Mouse (Mus musculus) hindbrain, embryonic 14.5 days (tissue): Measurements from ENCODE around the gene Pitpnc1. TPM values are rescaled to one million over a fixed set of nuclear protein-coding genes. Genes with fewer than 3 reads are reported as not detected.
A peak's percentile ranks its signal among the peaks of the same experiment; 100 is the strongest.

Source experiments
- ATAC-seq: fragments of 200-750 bp; cut with Nextera tagmentation; 2 replicates; pipeline ENCODE4 v1.8.0; 2017; ENCODE audit warnings: moderate number of reproducible peaks, mild to moderate bottlenecking, moderate TSS enrichment, moderate library complexity; ENCODE audit not compliant: low FRiP score
- DNase-seq: peaks from one replicate; pipeline ENCODE4 v3.0.0-alpha.2; 2015; ENCODE audit warnings: low spot score
- H3K27ac ChIP-seq: fragments of 300-500 bp; sonication (generic); 2 replicates; pipeline ENCODE4 v1.5.1; 2014; ENCODE audit warnings: mild to moderate bottlenecking, moderate library complexity
- H3K27me3 ChIP-seq: fragments of 300-500 bp; sonication (generic); 2 replicates; pipeline ENCODE4 v1.6.1; 2014; ENCODE audit warnings: mild to moderate bottlenecking, low read length, mixed read lengths; ENCODE audit not compliant: control insufficient read depth, insufficient read depth
- H3K36me3 ChIP-seq: fragments of 300-500 bp; sonication (generic); replicated peaks from 2 replicates; pipeline ENCODE4 v1.6.1; 2014; ENCODE audit not compliant: control insufficient read depth, insufficient read depth
- H3K4me1 ChIP-seq: fragments of 300-500 bp; sonication (generic); replicated peaks from 2 replicates; pipeline ENCODE4 v1.6.1; 2014; ENCODE audit warnings: antibody characterized with exemption, low read length, mixed read lengths; ENCODE audit not compliant: control insufficient read depth, insufficient read depth
- H3K4me2 ChIP-seq: fragments of 300-500 bp; sonication (generic); replicated peaks from 2 replicates; pipeline ENCODE4 v1.6.1; 2014; ENCODE audit warnings: mild to moderate bottlenecking, moderate library complexity
- H3K4me3 ChIP-seq: fragments of 300-500 bp; sonication (generic); replicated peaks from 2 replicates; pipeline ENCODE4 v1.5.1; 2014; ENCODE audit warnings: mild to moderate bottlenecking, low read length
- H3K9ac ChIP-seq: fragments of 300-500 bp; sonication (generic); 2 replicates; pipeline ENCODE4 v1.6.1; 2014
- H3K9me3 ChIP-seq: fragments of 300-500 bp; sonication (generic); 2 replicates; pipeline ENCODE4 v1.6.1; 2016; ENCODE audit warnings: low read length; ENCODE audit not compliant: control insufficient read depth
- WGBS: fragments of 180-500 bp; shearing (Covaris S2); extraction: QIAGEN DNeasy Blood & Tissue Kit; methylation state at CpG from one replicate; pipeline ENCODE4 v1.1.7; 2014; 5-methylcytosine and 5-hydroxymethylcytosine counted together
- polyA plus RNA-seq: library from polyadenylated mRNA; unstranded; fragments of >200 nt; fragmentation: Nextera tagmentation; extraction: Ambion mirVana; gene quantifications from 2 replicates; pipeline ENCODE4 v1.2.1, GENCODE M21; 2014

Gene Pitpnc1
- polyA plus RNA-seq, 1 experiment from 2014 or later = 43.3 TPM

- no peak for DNase-seq
- ATAC-seq = no peak
- Histone ChIP-seq H3K9ac (no peak overlapping the region), H3K27ac (no peak overlapping the region), H3K4me2 (no peak overlapping the region), H3K4me1 (peaks cover 11% of the 10 kb centered on the region), H3K27me3 (no peaks in the 10 kb centered on the region), H3K9me3 (no peaks in the 10 kb centered on the region), H3K4me3 (no peak overlapping the region), H3K36me3 (no peaks in the 10 kb centered on the region)
- WGBS = 86% methylated on average over 8 of the region's 8 CpGs
Measured at GRCm38 (mm10) chr11:107354499-107355143, 115.9 kb downstream of the Pitpnc1 start.

GRCm38 (mm10) chr11:107352596-107352995 lies 117.9 kb downstream of the Pitpnc1 start:
- DNase-seq (no peak), ATAC-seq (no peak)
- Histone ChIP-seq H3K4me3 (no peak overlapping the region), H3K27ac (no peak overlapping the region), H3K4me2 (no peak overlapping the region), H3K36me3 (no peaks in the 10 kb centered on the region), H3K27me3 (no peaks in the 10 kb centered on the region), H3K4me1 (peaks cover 7% of the 10 kb centered on the region), H3K9me3 (no peaks in the 10 kb centered on the region), H3K9ac (no peak overlapping the region)
- 9% methylated on average over 7 of the region's 7 CpGs for WGBS

DNA sequence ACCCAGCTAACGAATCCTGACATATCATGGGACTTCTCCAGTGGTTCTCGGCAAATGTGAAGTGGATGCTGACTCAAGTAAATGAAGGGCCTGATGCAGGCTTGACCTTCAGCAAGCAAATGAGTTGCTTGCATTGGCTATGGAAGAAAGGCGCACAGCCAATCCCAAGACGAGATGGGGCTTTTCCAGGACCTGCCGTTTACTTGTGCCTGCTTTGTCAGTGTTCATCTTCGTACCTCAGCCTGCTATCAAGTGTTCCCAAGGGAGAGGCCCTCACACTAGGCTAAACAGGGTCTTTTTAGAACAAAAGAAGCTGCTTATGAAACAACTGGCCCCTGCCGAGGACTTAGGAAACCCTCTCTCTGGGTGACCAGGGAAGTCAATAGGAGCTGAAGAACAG lies 120.7 kb downstream of the Pitpnc1 start:
- Histone ChIP-seq H3K9me3 (no peaks in the 10 kb centered on the region), H3K4me2 (no peak overlapping the region), H3K36me3 (no peaks in the 10 kb centered on the region), H3K4me1 (no peaks in the 10 kb centered on the region), H3K27ac (no peak overlapping the region), H3K9ac (no peak overlapping the region), H3K27me3 (no peaks in the 10 kb centered on the region), H3K4me3 (no peak overlapping the region)
- no peak for ATAC-seq
- no peak for DNase-seq
- WGBS = 82% methylated on average over 7 of the region's 7 CpGs

- Histone ChIP-seq H3K9me3 (no peaks in the 10 kb centered on the region), H3K27ac (no peak overlapping the region), H3K36me3 (no peaks in the 10 kb centered on the region), H3K4me1 (peaks cover 11% of the 10 kb centered on the region; the same call in 1 of the 2 replicates), H3K4me2 (no peak overlapping the region), H3K4me3 (no peak overlapping the region), H3K27me3 (no peaks in the 10 kb centered on the region), H3K9ac (no peak overlapping the region)
- ATAC-seq = no peak
- WGBS = 82% methylated on average over 4 of the region's 4 CpGs
- DNase-seq = no peak
Measured at GRCm38 (mm10) chr11:107343031-107343430, 127.5 kb downstream of the Pitpnc1 start.

DNA sequence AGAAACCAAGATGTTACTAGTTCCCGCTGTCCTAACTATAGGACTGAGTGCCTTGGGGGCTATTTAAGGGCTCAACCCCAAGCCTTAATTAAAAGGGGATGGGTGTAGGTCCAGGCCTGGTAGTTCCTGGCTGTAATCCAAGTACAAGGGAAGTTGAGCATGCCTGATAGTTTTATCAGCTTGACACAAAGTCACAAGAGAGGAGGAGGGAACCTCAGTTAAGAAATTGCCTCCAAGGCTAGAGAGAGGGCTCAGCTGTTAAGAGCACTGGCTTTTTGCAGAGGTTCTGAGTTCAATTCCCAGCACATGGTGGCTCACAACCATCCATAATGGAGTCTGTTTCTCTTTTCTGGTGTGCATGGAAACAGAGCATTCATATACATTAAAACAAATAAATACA lies 128.1 kb downstream of the Pitpnc1 start:
- Histone ChIP-seq H3K4me2 (no peak overlapping the region), H3K27me3 (no peaks in the 10 kb centered on the region), H3K4me1 (peaks cover 15% of the 10 kb centered on the region; the same call in 1 of the 2 replicates), H3K9ac (no peak overlapping the region), H3K36me3 (no peaks in the 10 kb centered on the region), H3K27ac (no peak overlapping the region), H3K4me3 (no peak overlapping the region), H3K9me3 (no peaks in the 10 kb centered on the region)
- WGBS = 91% methylated on average over 1 of the region's 1 CpGs
- DNase-seq = no peak
- no peak for ATAC-seq

- DNase-seq (no peak), ATAC-seq (peak; percentile 70)
- H3K27me3 ChIP-seq = no peaks in the 10 kb centered on the region
Measured at GRCm38 (mm10) chr11:107341293-107341692, 129.2 kb downstream of the Pitpnc1 start.

GRCm38 (mm10) chr11:107340793-107341192 lies 129.7 kb downstream of the Pitpnc1 start:
- Histone ChIP-seq H3K4me3 (no peak overlapping the region), H3K4me2 (no peak overlapping the region), H3K27ac (no peak overlapping the region), H3K27me3 (no peaks in the 10 kb centered on the region), H3K9ac (no peak overlapping the region), H3K9me3 (no peaks in the 10 kb centered on the region), H3K4me1 (peaks cover 21% of the 10 kb centered on the region; the same call in 1 of the 2 replicates), H3K36me3 (no peaks in the 10 kb centered on the region)
- ATAC-seq (no peak), DNase-seq (no peak)
- WGBS = 38% methylated on average over 2 of the region's 2 CpGs

More at GRCm38 (mm10) chr11:107341293-107341692, 129.2 kb downstream of the Pitpnc1 start:
- Histone ChIP-seq H3K4me3 (no peak overlapping the region), H3K4me1 (peaks cover 19% of the 10 kb centered on the region; the same call in 1 of the 2 replicates), H3K27ac (no peak overlapping the region), H3K4me2 (no peak overlapping the region), H3K9ac (no peak overlapping the region), H3K36me3 (no peaks in the 10 kb centered on the region), H3K9me3 (no peaks in the 10 kb centered on the region)
- 29% methylated on average over 15 of the region's 15 CpGs for WGBS

GRCm38 (mm10) chr11:107339224-107339805 lies 131.2 kb downstream of the Pitpnc1 start:
- Histone ChIP-seq H3K4me2 (no peak overlapping the region), H3K4me3 (no peak overlapping the region), H3K9ac (no peak overlapping the region), H3K27me3 (no peaks in the 10 kb centered on the region), H3K9me3 (no peaks in the 10 kb centered on the region), H3K27ac (no peak overlapping the region), H3K36me3 (no peaks in the 10 kb centered on the region), H3K4me1 (peaks cover 25% of the 10 kb centered on the region; the same call in 1 of the 2 replicates)
- WGBS = 74% methylated on average over 7 of the region's 7 CpGs
- ATAC-seq (no peak), DNase-seq (no peak)

DNA sequence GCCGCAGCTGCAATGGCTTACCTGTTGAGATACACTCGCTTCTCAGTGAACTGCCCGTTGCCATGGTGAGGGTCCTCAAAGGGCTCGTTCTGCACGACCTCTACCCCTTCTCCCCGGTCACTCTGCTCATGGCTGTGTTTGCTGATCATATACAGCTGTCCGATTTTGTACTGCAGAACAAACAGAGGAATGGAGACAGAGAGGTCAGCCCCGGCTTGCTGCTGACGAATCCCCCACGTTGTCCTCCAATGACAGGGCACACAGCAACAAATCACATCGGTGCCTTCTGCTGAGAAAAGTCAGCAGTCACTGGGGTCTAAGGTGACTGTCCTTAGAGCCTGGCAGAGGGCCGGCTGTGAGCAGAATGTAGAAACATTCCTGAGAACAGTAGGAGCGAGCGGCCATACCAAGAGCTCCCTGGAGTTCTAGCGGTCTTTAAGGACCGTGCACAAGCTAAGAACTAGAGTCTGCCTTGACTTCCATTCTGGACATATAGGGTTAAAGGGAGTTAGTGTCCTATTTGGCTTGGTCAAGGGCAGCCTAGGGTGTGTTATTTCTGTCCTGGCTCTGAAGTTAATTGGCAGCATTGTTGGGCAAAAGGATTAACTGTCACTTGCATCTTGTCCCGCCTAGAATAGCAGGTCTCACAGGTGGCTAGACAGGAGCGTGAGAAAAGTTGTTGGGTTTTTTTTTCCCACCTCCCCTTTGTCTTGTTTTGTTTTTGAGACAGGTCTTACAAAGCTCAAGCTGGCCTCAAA lies 132.9 kb downstream of the Pitpnc1 start:
- no peaks in the 10 kb centered on the region for H3K36me3 ChIP-seq
- no peak overlapping the region for H3K9ac ChIP-seq
- no peak overlapping the region for H3K4me3 ChIP-seq
- no peak for ATAC-seq
- H3K9me3 ChIP-seq = no peaks in the 10 kb centered on the region
- no peaks in the 10 kb centered on the region for H3K27me3 ChIP-seq
- DNase-seq = no peak
- no peak overlapping the region; the same call in 1 of the 2 replicates for H3K27ac ChIP-seq
- WGBS = 40% methylated on average over 18 of the region's 18 CpGs
- no peak overlapping the region for H3K4me2 ChIP-seq
- peaks cover 25% of the 10 kb centered on the region; the same call in 1 of the 2 replicates for H3K4me1 ChIP-seq
